8 mouse cellular contexts compared by ENCODE assay signal in the genomic region with DNA sequence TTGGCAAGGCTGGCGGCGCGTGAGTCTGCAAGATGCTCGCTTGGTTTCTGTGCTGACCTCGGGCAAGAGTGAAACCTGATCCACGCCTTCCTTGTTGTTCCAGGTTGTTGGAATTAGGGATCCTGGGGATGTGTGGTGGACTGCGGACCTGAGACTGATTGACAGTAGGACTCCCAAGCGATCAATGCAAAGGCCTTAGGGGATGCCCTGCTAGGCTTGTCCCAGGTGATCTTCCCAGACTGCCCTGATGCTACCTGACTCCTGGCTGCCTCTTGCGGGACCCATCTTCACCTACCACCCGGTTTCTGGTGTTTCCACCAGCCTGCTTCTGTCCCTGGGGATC. TPM values are rescaled to one million over a fixed set of nuclear protein-coding genes. Genes with fewer than 3 reads are reported as not detected.
DNase-seq lines count a peak whose midpoint lies in the region; ATAC-seq and TF ChIP-seq lines count a peak whose summit lies in the region.

No protein-coding gene starts in this region.

- WGBS in heart, embryonic 16.5 days: under 1% methylated on average over 10 of the region's 10 CpGs
- under 1% methylated on average over 10 of the region's 10 CpGs for WGBS in hindbrain, embryonic 10.5 days
- under 1% methylated on average over 10 of the region's 10 CpGs for WGBS in midbrain, embryonic 10.5 days

- peak overlapping the region; percentile 94 for H3K9ac ChIP-seq in heart, embryonic 16.5 days (ENCODE audit: low read length)

- H3K4me3 ChIP-seq in heart, embryonic 16.5 days (ENCODE audit: low read length): peak overlapping the region; percentile 79
- H3K4me3 ChIP-seq in hindbrain, embryonic 10.5 days: peak overlapping the region; percentile 96
- H3K4me3 ChIP-seq in midbrain, embryonic 10.5 days: peak overlapping the region; percentile 96

- no peaks in the 10 kb centered on the region for H3K27me3 ChIP-seq in heart, embryonic 16.5 days (ENCODE audit: control insufficient read depth, insufficient read depth, low read length)
- no peaks in the 10 kb centered on the region for H3K27me3 ChIP-seq in Patski
- H3K27me3 ChIP-seq in hindbrain, embryonic 10.5 days (ENCODE audit: insufficient read depth, poor library complexity, severe bottlenecking): no peaks in the 10 kb centered on the region
- no peaks in the 10 kb centered on the region for H3K27me3 ChIP-seq in midbrain, embryonic 10.5 days (ENCODE audit: low read depth, poor library complexity, severe bottlenecking)

- no peaks in the 10 kb centered on the region for H3K36me3 ChIP-seq in heart, embryonic 16.5 days (ENCODE audit: control insufficient read depth, insufficient read depth)
- no peaks in the 10 kb centered on the region for H3K36me3 ChIP-seq in hindbrain, embryonic 10.5 days
- H3K36me3 ChIP-seq in midbrain, embryonic 10.5 days: no peaks in the 10 kb centered on the region

- CTCF ChIA-PET in Patski (lab: Charles Lee): no interaction called here

- peaks cover 8% of the 10 kb centered on the region for H3K4me1 ChIP-seq in heart, embryonic 16.5 days (ENCODE audit: control insufficient read depth, insufficient read depth, low read length)
- H3K4me1 ChIP-seq in hindbrain, embryonic 10.5 days (replicated peaks): peaks cover 15% of the 10 kb centered on the region
- peaks cover 11% of the 10 kb centered on the region for H3K4me1 ChIP-seq in midbrain, embryonic 10.5 days

- TF ChIP-seq CTCF in Patski (IDR thresholded peaks at IDR 0.05): no peak

- H3K27ac ChIP-seq in heart, embryonic 16.5 days (ENCODE audit: low read length): no peak overlapping the region
- peak overlapping the region; percentile 90 for H3K27ac ChIP-seq in hindbrain, embryonic 10.5 days
- peak overlapping the region; percentile 85 for H3K27ac ChIP-seq in midbrain, embryonic 10.5 days (replicated peaks)

- H3K4me2 ChIP-seq in heart, embryonic 16.5 days (ENCODE audit: low read depth, low read length): peak overlapping the region; percentile 76

- peak; percentile 29; the same call in 1 of the 2 replicates for ATAC-seq in heart, embryonic 16.5 days (replicated peaks; ENCODE audit: extremely low read depth, insufficient read depth, low FRiP score)
- ATAC-seq in Patski: peak; percentile 38

- no peaks in the 10 kb centered on the region for H3K9me3 ChIP-seq in heart, embryonic 16.5 days (replicated peaks; ENCODE audit: control insufficient read depth, low read length)
- no peaks in the 10 kb centered on the region for H3K9me3 ChIP-seq in hindbrain, embryonic 10.5 days
- no peaks in the 10 kb centered on the region for H3K9me3 ChIP-seq in midbrain, embryonic 10.5 days (replicated peaks)

- POLR2A ChIA-PET in Patski (lab: Charles Lee): interaction anchor here (1.0 kb wide), 1 partner anchor 28 kb away, joined by 3 read pairs; no protein-coding TSS in a partner anchor

- in situ Hi-C loops in Patski (cut with MboI; ENCODE audit: low pct_unique_long_range_greater_than_20kb): no loop called here

- DNase-seq in heart, adult 18-20 months: no peak
- no peak for DNase-seq in Patski (ENCODE audit: low read depth, low spot score)
- DNase-seq in hindbrain, embryonic 10.5 days (ENCODE audit: low spot score): no peak
- no peak for DNase-seq in midbrain, embryonic 10.5 days (ENCODE audit: low spot score)
- DNase-seq in right cerebral cortex, adult 18-20 months: no peak
- no peak for DNase-seq in frontal cortex, adult 2 months (ENCODE audit: extremely low spot score in 1 of 2, low spot score in 1 of 2)
- no peak for DNase-seq in cerebellum, adult 11-12 months

RNA-seq across cellular contexts. Expression of a gene that starts 0.3 kb away (rescaled TPM):
- polyA plus RNA-seq in heart, embryonic 16.5 days (2015; fragmentation: Nextera tagmentation; extraction: Ambion mirVana): 60.1 and 67.6 TPM in 2 replicates
- total RNA-seq in heart, adult 18-20 months (2021): 10 to 100 TPM; 42.8 to 42.9 TPM
- 74.0 TPM for polyA plus RNA-seq in Patski (2021)
- 46.4 and 49.8 TPM in 2 replicates for polyA plus RNA-seq in hindbrain, embryonic 10.5 days (2016; fragmentation: Nextera tagmentation; extraction: Ambion mirVana)
- polyA plus RNA-seq in midbrain, embryonic 10.5 days (2016; fragmentation: Nextera tagmentation; extraction: Ambion mirVana): 39.7 and 41.7 TPM in 2 replicates
- polyA plus RNA-seq in frontal cortex, adult 2 months (2012; rRNA removed): 62.0 and 63.7 TPM in 2 replicates

RNA-seq across cellular contexts. Expression of a gene that starts 42.5 kb away (rescaled TPM):
- not detected in 2 replicates for polyA plus RNA-seq in heart, embryonic 16.5 days (2015; fragmentation: Nextera tagmentation; extraction: Ambion mirVana)
- not detected for total RNA-seq in heart, adult 18-20 months (2021)
- polyA plus RNA-seq in Patski (2021): not detected
- not detected in 2 replicates for polyA plus RNA-seq in hindbrain, embryonic 10.5 days (2016; fragmentation: Nextera tagmentation; extraction: Ambion mirVana)
- not detected in 2 replicates for polyA plus RNA-seq in midbrain, embryonic 10.5 days (2016; fragmentation: Nextera tagmentation; extraction: Ambion mirVana)
- polyA plus RNA-seq in frontal cortex, adult 2 months (2012; rRNA removed): 0.06 TPM in 1 of 2 replicates, not detected in the other
